Mouse (Mus musculus): ENCODE results near the gene Hist2h2ab.

DNA sequence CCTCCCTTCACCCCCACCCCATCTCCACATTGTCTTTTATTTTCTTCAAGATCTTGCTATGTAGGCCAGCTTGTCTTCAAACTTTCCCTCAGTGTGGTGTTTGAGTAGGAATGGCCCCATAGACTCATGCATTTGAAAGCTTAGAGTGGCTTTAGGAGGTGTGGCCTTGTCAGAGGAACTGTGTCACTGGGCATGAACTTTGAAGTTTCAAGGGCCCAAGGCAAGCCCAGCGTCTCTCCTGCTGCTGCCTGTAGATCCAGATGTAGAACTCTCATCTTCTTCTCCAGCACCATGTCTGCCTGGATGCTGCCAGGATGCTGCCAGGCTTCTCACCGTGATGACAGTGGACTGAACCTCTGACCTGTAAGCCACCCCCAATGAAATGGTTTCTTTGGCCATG lies 9.2 kb downstream of the Hist2h2ab start:
- TF ChIP-seq POLR2A (IDR thresholded peaks at IDR 0.05; ENCODE audit: extremely low read depth, insufficient read depth, low read length): no peak
- TF ChIP-seq CTCF (IDR thresholded peaks at IDR 0.05; ENCODE audit: low read depth, low read length): no peak

All from liver, adult 2 months (tissue).